Mouse (Mus musculus) olfactory bulb, adult 2 months (tissue): ENCODE measurements around the gene Ccdc186.
"Not testable (repeated sequence)": the region's sequence is repeated elsewhere in the genome, so short reads cannot be mapped to it uniquely, and the experiment has no call there.

ENCODE experiments used
- CTCF ChIP-seq: fragments of 200-500 bp; IDR thresholded peaks from 2 replicates; pipeline ENCODE4 v1.5.1; 2012; ENCODE audit warnings: low read depth, mild to moderate bottlenecking, low read length, moderate library complexity; ENCODE audit not compliant: insufficient read depth
- POLR2A ChIP-seq: fragments of 200-500 bp; IDR thresholded peaks from 2 replicates; pipeline ENCODE4 v1.6.1; 2012; ENCODE audit warnings: mild to moderate bottlenecking, low read depth, low read length, moderate library complexity; ENCODE audit not compliant: insufficient read depth

DNA sequence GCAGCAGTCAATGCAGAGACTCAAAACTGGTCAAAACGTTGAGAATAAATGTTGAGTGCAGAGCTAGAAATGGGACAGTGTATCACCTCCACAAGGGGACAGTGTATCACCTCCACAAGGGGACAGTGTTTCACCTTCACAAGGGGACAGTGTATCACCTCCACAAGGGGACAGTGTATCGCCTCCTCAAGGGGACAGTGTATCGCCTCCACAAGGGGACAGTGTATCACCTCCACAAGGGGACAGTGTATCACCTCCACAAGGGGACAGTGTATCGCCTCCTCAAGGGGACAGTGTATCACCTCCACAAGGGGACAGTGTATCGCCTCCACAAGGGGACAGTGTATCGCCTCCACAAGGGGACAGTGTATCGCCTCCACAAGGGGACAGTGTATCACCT, 43.5 kb downstream of the Ccdc186 start:
- TF ChIP-seq POLR2A, CTCF: not testable (repeated sequence)
